Mouse (Mus musculus) brain, embryonic 14.5 days (tissue): ENCODE data around the gene Krt1.

Experiments
- CTCF ChIP-seq: fragments of 200-500 bp; IDR thresholded peaks from 2 replicates; pipeline ENCODE4 v1.5.1; 2012; ENCODE audit warnings: inconsistent platforms, mild to moderate bottlenecking, moderate library complexity, borderline replicate concordance; ENCODE audit not compliant: insufficient read depth, insufficient read length; ENCODE audit errors: extremely low read depth
- POLR2A ChIP-seq: fragments of 200-500 bp; IDR thresholded peaks from 2 replicates; pipeline ENCODE4 v1.6.1; 2012; ENCODE audit warnings: mild to moderate bottlenecking, inconsistent platforms, borderline replicate concordance; ENCODE audit not compliant: poor library complexity, insufficient read depth, insufficient read length, severe bottlenecking; ENCODE audit errors: extremely low read depth

GRCm38 (mm10) chr15:101843192-101843591, 7.4 kb downstream of the Krt1 start:
- TF ChIP-seq CTCF, result no peak
- TF ChIP-seq POLR2A, result no peak
